Mouse (Mus musculus) T-helper 1 cell (primary cell): Measurements from ENCODE around the gene Hist2h2bb.
"Not testable (repeated sequence)": the region's sequence is repeated elsewhere in the genome, so short reads cannot be mapped to it uniquely, and the experiment has no call there.

ENCODE experiments used
- in situ Hi-C: fragments of 300-600 bp; cut with MboI, MseI; formaldehyde crosslinking; loops from one replicate; pipeline ENCODE4 v1.15.1; 2025; ENCODE audit warnings: high pct_unique_total_duplicates

The Hist2h2bb gene

DNA sequence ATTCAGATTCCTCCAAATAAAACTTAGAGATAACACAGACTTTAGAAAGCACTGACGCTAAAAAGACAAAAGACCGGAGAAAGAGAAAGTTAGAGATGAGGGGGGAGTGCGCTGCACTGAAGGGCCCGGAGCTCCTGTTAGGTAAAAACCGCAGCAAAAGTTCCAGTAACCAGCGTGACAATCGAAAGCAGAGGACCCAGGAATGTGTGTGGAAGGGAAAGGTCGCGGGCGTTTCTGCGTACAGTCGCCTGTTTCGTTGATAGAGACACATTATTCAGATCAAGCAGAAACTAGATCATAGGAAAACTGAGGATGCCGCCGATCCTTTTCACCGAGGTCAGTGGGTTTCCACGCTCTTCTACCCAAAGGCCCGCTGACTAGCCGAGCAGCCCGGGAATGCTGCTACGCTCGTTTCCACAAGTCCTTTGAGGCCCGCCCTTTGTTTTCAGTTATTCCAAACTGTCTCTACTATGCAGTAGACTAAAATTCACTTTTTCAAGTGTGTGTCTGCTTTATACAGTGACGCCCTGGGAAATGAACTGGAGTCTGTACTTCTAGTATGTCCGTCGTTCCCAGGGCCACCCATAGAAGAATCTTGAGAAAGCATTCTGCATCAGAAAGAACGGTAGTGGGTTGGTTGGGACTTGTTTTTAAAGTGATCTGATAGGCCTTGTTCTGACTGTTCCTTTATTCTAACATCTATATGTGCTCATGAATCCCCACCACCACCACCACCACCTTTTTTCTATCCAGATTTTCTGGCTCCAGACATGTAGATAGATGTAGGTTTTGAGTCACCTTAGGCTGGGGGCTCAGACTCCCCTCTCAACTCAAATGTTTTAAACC, 5.8 kb upstream of the Hist2h2bb start:
- in situ Hi-C loops, result no loop called here

DNA sequence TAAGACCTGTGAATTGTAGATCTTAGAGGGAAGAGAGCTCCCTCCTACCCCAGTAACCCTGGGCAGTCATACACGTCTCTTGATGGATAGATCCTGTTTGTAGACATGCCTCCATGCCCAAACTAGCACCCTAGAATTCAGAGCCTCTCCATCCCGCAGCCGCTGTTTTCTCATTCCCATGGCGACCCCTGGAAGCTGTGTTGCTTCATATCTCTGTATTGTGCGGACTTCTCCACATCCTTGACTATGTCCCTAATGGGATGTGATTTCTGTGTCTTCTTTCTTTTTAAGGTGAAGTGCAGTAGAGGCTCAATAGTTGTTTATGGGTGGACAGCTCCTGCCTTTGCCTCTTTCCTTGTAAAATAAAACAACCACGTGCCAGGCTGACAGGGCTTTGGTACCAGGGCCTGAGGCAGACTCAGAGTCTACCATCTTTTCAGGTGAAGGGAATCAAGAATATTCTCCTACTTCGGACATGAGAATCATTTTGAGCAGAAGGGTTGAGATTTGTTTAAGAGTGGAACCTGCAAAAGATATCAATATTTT, 5.1 kb upstream of the Hist2h2bb start:
- in situ Hi-C loops, result no loop called here

DNA sequence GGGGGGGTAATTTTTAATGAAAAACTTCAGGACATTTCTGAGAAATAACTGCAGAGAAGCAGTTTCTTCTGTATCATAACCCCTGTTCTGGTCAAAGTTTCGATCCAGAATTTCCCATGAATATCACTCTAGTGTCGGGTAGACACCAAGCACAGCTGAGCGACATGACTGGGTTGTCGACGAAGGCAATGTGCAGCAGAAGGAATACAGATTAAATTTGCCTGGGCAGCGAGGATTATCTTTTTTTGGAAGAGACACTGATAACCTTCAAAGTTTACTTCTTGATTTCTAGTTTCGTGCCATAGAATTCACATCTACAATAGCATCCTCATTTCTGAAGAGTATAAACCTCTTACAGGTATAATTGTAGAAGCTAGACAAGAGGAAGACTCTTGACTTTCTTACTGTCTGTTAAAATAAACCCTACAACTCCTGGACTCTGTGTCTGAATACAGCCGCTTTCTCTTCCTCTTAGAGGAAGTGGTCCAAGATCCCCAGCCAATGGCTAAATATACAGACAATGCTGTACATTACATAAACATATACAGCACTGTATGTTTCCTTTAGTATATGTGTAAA, 3.3 kb upstream of the Hist2h2bb start:
- in situ Hi-C loops, result no loop called here

DNA sequence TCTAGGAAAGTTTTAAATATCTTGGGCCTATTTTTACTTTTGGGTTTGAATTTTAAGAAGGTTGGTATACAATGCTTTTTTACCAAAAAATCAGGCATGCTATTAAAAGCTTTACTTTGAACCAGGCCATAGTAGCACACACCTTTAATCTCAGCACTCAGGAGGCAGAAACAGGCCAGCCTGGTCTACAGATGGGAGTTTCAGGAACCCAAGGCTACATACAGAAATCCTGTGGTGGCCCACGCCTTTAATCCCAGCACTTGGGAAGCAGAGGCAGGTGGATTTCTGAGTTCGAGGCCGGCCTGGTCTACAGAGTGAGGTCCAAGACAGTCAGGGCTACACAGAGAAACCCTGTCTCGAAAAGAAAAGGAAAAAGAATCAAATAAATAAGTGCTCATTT, 2.0 kb upstream of the Hist2h2bb start:
- in situ Hi-C loops, result no loop called here

DNA sequence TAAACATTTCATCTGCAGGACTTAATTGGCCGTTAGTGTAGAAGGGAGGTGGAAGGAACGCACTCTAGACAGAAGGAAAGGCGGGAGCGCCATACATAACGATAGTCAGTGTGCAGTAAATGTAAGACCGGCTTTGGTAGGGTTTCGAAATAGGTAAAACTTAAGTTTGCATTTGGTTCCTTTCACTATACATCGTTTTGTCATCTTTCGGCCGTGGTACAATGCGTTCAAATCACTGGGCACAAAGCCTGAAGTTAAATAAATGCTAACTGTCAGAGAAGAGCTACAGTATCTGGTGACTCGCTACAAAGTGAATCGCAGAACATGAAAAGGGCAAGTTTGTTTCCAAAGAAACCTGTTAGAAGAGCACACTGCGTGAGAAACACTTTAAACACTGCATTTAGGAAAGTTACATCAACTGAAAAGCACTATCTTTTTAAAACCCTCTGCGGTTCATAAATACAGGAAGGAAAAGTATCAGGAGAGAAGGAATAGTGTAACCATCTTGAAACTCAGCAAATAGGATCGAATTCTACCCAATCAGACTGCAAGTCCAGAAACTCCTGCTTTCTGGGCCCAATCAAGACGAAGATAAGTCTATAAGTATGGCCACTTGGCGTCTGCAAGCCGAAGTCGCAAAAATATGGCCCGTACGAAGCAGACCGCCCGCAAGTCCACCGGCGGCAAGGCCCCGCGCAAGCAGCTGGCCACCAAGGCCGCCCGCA, 1.3 kb upstream of the Hist2h2bb start, which contains the start of gene Hist2h3b:
Gene Hist2h3b (plus strand): TSS at position 604 of the 725 bp plus-strand sequence.
- in situ Hi-C loops, result no loop called here

DNA sequence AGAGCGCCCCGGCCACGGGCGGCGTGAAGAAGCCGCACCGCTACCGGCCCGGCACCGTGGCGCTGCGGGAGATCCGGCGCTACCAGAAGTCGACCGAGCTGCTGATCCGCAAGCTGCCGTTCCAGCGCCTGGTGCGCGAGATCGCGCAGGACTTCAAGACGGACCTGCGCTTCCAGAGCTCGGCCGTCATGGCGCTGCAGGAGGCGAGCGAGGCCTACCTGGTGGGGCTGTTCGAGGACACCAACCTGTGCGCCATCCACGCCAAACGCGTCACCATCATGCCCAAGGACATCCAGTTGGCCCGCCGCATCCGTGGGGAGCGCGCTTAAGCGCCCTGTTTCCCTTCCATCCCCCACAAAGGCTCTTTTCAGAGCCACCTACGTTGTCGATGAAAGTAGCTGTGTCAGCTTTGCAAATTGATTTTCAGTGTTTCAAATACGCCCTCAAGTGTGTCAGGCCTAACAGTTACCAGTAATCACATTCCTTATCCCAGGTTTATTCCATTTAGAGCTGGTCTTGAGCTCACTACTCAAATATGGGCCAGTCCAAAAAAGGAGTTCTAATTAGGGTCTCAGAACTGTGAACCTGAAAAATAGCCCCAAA, 675 bp upstream of the Hist2h2bb start:
- in situ Hi-C loops, result not testable (repeated sequence)

DNA sequence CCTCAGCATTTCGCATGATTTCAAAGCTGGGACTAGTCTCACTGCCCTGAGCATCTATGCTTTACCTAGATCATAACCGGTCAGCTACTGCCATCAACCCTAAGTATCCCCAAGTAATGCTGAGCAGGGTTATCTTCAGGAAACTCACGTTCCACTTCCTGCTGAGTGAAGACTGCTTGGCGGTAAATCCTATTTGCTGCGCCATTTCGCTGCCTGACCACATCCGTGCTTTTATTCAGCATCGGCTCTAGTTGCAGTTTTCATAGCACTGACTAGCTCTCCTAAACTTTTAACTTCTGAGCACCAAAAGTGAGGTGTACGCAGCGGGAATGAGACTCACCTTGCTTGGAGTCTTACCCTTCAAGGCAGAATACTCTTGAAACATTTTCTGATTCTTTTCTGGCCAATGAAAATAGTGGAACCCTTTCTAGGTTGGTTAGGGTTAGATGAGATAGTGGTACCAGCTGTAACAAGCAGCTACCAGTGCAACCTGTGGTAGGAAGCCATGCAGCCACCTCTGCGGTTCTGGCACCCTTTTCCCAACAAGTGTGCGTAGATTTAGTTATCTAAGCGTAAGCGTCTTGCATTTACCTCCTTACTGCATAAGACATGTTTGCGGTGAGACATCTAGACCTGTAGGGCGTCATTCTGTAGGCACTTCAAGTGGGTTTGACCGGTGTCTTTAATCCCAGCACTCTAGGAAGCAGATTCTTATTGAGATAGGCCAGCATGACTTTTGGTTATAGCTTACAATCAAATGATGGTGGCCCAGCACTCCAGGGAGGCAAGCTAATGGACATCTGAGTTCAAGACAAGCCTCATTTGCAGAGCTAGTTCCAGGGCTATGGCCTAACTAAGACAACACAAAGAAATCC, 4.3 kb downstream of the Hist2h2bb start:
- in situ Hi-C loops, result no loop called here

DNA sequence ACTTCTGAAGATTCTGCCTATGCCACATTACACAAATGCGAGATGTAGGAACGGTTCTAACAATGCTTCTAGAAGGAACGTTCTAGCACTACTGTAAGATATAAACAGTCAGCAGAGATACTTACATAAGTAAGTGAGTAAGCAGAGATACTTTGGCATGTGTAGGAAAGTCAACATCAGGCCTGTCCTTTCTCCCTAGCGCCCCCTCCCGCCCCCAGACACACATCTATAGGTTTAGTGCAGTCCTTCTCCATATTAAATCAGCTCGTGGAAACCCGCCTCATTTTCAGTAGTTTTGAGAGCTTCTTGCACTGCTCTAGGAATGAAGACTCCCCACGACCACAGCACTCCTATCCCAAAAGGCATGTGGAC, 7.9 kb downstream of the Hist2h2bb start:
- in situ Hi-C loops, result no loop called here

DNA sequence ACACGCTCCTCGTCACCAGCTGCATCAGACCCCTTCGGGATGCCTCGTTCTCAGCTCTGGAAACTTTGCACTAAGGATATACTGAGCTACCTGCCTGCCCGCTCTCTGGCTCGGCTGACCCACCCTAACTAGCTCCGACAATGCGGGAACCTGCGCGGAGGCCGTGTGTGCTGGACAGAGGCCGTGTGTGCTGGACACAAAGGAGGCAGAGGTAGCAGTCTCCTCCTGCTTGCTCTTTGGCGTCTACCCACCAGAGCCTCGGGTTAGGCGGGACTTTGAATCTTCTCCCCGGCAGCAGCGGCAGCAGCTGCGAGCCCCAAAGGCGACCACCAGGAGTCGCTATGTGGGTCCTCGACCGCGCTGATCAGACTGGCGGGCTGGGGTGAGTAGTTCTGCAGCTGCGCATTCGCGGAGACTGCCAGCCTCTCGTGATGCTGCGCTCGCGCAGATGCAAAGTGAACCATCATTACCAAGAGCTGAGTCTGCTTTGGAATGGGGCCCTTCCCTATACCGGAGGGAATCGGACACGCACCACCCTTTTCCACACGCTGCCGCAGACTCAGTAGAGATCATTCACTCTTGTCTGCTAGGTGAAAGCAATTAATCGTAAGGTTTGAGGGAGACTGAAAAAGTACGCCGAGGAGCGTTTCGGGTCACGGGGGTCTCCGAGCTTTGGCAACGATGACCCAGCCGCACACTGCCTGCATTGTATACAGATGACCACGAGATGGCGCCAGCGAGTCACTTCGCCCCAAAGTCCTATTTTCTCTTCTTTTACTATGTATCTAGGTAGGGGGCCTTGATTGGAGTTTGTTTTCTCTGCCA, 8.5 kb downstream of the Hist2h2bb start:
- in situ Hi-C loops, result no loop called here

DNA sequence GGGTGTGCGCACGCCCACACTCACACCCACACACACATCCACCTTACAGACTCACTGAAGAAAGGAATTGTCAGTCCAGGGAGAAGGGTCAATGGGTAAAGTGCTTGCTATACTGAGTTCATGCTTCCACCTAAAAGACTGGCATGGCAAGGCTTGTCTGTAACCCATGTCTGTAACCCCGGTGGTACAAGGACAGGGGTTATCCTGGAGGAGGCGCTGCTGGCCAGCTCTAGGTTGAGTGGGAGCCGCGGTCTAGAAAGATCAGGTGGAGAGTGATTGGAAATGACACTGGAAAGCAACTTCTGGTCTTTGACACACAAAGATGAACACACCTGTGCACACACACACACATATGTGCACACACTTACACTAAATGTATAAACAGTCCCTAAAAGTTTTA, 11.1 kb downstream of the Hist2h2bb start:
- in situ Hi-C loops, result loop anchor here (10.0 kb wide), 1 partner anchor 54 kb away; no protein-coding TSS in a partner anchor

DNA sequence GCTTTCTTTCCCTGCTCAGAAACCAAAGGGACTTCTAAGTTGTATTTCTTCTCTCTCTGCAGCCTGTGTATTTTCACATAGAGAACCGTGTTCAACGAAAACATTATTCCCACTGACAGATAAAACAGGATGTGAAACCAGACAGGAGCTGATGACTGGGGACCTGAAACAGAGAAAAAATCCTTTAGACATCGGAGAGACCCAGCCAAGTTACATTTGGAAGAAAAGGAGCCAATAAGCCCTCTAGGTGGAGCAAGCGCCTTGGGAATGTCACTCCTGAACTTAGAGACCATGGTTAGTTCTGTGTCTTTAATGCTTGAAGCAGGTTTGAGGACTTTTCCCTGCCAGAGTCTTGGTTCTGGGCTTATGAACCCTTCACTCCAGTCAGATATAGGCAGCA, 14.9 kb downstream of the Hist2h2bb start:
- in situ Hi-C loops, result loop anchor here (10.0 kb wide), 1 partner anchor 50 kb away; no protein-coding TSS in a partner anchor

DNA sequence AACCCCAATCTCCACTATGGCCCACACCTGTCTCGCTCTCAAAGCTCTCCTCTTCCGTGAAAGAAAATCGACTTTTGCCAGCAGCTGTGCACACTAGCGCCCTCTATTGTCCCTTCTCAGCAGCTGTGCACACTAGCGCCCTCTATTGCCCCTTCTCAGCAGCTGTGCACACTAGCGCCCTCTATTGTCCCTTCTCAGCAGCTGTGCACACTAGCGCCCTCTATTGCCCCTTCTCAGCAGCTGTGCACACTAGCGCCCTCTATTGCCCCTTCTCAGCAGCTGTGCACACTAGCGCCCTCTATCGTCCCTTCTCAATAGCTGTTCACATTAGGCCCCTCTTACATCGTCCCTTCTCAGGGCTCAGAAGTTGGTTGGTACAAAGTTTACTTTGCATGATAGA, 17.8 kb downstream of the Hist2h2bb start:
- in situ Hi-C loops, result loop anchor here (10.0 kb wide), 1 partner anchor 47 kb away; no protein-coding TSS in a partner anchor

DNA sequence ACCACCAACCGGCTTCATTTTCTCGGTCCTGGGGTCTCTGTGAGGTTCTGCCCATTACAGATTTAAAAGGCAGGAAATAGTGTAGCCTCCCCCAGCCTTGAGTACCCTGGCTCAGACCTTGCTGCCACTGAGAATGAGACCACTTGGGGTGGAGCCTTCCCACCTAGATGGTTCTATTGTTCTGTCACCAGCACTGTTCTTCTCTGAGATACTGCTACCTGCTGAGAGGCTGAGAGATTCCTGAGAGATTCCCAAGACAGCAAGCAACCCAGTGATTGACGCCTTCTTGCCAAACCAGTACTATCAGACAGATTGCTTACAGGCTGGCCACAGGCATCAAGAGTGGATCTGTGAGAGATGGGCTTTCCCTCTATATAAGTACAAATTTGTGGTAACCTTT, 19.6 kb downstream of the Hist2h2bb start:
- in situ Hi-C loops, result loop anchor here (10.0 kb wide), 1 partner anchor 46 kb away; no protein-coding TSS in a partner anchor

DNA sequence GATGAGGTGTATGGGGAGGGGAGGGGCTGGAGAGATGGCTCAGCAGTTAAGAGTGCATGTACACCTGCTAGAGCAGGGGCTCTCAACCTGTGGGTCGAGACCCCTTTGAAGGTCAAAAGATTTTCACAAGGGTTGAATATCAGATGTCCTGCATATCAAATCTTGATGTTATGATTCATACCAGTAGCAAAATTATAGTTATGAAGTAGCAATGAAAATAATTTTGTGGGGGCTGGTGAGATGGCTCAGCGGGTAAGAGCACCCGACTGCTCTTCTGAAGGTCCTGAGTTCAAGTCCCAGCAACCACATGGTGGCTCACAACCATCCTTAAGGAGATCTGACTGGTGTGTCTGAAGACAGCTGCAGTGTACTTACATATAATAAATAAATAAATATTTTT, 21.2 kb downstream of the Hist2h2bb start:
- in situ Hi-C loops, result not testable (repeated sequence)

DNA sequence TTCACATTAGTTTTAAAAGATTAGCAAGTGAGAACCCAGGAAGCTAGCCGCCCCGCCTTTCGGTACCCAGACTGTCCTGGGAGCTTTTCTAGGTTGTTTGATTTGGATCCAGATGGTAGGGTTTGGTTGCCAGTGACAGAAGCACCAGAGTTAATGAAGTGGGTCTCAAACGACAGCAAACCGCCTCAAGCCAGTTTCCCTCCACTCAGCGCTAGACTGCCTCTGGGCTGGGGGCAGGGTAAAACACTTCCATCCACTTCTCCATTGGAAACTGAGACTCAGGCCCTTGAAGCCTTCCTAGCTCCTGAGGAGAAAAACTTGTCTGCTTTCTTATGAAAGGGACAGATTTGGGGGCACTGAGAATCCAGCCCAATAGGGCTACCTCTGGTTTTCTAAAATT, 23.1 kb downstream of the Hist2h2bb start:
- in situ Hi-C loops, result no loop called here

DNA sequence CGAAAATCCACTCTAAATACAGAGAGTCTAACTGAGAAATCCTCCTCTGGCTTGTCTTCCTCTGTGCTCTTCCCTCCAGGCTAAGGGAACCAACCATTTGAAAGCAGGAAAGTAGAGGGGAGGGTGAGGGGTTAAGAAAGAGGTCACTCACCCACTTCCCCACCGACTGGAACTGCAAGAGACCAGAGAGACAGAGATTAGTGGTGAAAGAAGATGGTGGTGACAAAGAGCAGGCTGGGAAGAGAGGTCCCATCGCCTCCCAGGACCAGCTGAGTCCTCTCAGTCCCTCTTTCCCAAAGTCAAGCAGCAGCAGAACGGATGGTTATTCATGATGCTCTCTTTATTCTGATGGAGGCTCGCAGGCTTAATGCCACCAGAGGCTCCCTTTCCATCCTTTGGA, 23.8 kb downstream of the Hist2h2bb start:
- in situ Hi-C loops, result no loop called here

DNA sequence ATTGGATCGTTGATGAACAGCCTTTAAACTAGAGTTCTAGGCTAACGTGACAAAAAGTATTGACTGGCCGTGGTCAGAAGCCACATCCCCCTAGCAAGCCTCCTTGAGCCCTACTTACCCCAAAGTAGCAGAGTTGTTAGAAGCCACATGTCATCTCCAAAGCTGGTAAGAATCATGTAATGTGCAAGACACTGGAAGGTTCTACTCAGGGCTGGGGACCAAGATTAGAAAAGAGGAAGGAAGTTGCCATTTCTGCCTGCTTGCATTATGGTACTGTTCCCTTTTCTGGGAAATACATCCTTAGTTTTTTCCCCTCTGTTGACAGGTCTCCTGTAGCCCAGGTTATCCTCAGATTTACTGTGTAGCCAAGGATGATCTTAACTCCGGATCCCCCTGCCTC, 24.2 kb downstream of the Hist2h2bb start, which contains the start of gene Fcgr1:
Gene Fcgr1 (minus strand): TSS at position 183 of the 400 bp plus-strand sequence.
- in situ Hi-C loops, result no loop called here

DNA sequence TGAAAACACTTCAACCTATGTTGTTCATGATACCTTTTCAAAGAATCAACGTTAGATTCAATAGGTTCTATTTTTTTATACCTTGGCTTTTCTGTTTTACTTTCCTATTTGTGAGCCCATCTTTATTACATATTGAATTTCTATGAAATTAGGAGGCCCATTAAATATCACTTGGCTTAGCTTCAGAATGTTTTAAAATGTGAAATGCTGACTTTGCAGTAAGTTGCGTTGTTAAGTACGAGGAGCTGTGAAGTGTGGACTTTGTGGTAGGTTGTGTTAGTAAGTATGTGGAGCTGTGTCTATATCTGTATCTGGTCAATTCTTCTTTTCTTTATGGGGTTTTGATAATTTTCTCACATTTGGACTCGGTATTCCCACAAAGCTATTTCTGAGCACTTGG, 28.8 kb downstream of the Hist2h2bb start:
- in situ Hi-C loops, result no loop called here

DNA sequence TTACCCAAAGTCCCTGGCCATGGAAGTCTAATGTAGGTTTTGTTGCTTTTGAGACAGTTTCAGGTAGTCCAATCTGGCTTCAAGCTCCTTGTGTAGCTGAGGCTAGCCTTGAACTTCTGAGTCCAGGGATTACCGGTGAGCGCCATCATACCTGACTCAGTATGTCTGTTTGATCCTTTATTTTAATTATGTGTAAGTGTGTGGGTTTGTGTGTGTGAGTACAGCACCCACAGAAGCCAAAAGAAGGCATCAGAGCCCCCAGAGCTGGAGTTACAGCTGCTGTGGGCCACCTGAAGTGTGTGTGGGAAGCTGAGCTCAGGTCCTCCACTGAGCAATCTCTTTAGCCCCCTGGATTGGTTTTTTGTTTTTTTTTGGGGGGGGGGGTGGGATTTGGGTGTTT, 30.0 kb downstream of the Hist2h2bb start:
- in situ Hi-C loops, result no loop called here
